Mouse (Mus musculus) hindbrain, embryonic 11.5 days (tissue): ENCODE results near the gene Vmn1r4. TPM values are rescaled to one million over a fixed set of nuclear protein-coding genes. Genes with fewer than 3 reads are reported as not detected.

Experiments used
- ATAC-seq: fragments of 200-750 bp; cut with Nextera tagmentation; 2 replicates; pipeline ENCODE4 v1.8.0; 2017; ENCODE audit warnings: mild to moderate bottlenecking, moderate TSS enrichment, moderate library complexity; ENCODE audit not compliant: low FRiP score
- DNase-seq: peaks from one replicate; pipeline ENCODE4 v3.0.0-alpha.2; 2015; ENCODE audit warnings: low spot score
- H3K27ac ChIP-seq: fragments of 300-500 bp; sonication (generic); 2 replicates; pipeline ENCODE4 v1.5.1; 2014; ENCODE audit warnings: mild to moderate bottlenecking, low read depth, low read length
- H3K27me3 ChIP-seq: fragments of 300-500 bp; sonication (generic); 2 replicates; pipeline ENCODE4 v1.6.1; 2014; ENCODE audit warnings: mild to moderate bottlenecking, low read length, moderate library complexity, mixed read lengths; ENCODE audit not compliant: control insufficient read depth, insufficient read depth
- H3K36me3 ChIP-seq: fragments of 300-500 bp; sonication (generic); 2 replicates; pipeline ENCODE4 v1.6.1; 2014; ENCODE audit warnings: mild to moderate bottlenecking, low read length, moderate library complexity, mixed read lengths; ENCODE audit not compliant: control insufficient read depth, insufficient read depth
- H3K4me1 ChIP-seq: fragments of 300-500 bp; sonication (generic); replicated peaks from 2 replicates; pipeline ENCODE4 v1.6.1; 2014; ENCODE audit warnings: low read length, mixed read lengths; ENCODE audit not compliant: control insufficient read depth, insufficient read depth
- H3K4me2 ChIP-seq: fragments of 300-500 bp; sonication (generic); replicated peaks from 2 replicates; pipeline ENCODE4 v1.6.1; 2014; ENCODE audit warnings: mild to moderate bottlenecking, low read depth, low read length
- H3K4me3 ChIP-seq: fragments of 300-500 bp; sonication (generic); 2 replicates; pipeline ENCODE4 v1.5.1; 2014; ENCODE audit warnings: low read depth, low read length
- H3K9ac ChIP-seq: fragments of 300-500 bp; sonication (generic); 2 replicates; pipeline ENCODE4 v1.6.1; 2014; ENCODE audit warnings: low read depth, low read length
- H3K9me3 ChIP-seq: fragments of 300-500 bp; sonication (generic); 2 replicates; pipeline ENCODE4 v1.6.1; 2016; ENCODE audit warnings: low read length; ENCODE audit not compliant: control insufficient read depth
- WGBS: fragments of 180-500 bp; shearing (Covaris S2); extraction: QIAGEN DNeasy Blood & Tissue Kit; methylation state at CpG from one replicate; pipeline ENCODE4 v1.1.7; 2014; 5-methylcytosine and 5-hydroxymethylcytosine counted together
- polyA plus RNA-seq: library from polyadenylated mRNA; unstranded; fragments of >200 nt; fragmentation: Nextera tagmentation; extraction: Ambion mirVana; gene quantifications from 2 replicates; pipeline ENCODE4 v1.2.1, GENCODE M21; 2014

The Vmn1r4 gene
- polyA plus RNA-seq, 1 experiment from 2014 or later, result 0.15 TPM

GRCm38 (mm10) chr6:56901824-56902386 is 21.9 kb upstream of the Vmn1r4 start:
- no peak overlapping the region for H3K4me2 ChIP-seq
- peak; percentile 19 for DNase-seq
- no peaks in the 10 kb centered on the region for H3K9me3 ChIP-seq
- H3K9ac ChIP-seq, result no peak overlapping the region
- H3K36me3 ChIP-seq, result no peaks in the 10 kb centered on the region
- ATAC-seq, result no peak
- H3K27ac ChIP-seq, result no peak overlapping the region
- no peak overlapping the region for H3K4me3 ChIP-seq
- 35% methylated on average over 12 of the region's 12 CpGs for WGBS
- no peaks in the 10 kb centered on the region for H3K4me1 ChIP-seq
- no peaks in the 10 kb centered on the region for H3K27me3 ChIP-seq

- no peaks in the 10 kb centered on the region for H3K36me3 ChIP-seq
- 0 out of 2 replicates have a peak overlapping the region, but pooled peaks have one; percentile 17 for H3K27ac ChIP-seq
- H3K4me2 ChIP-seq, result no peak overlapping the region
- ATAC-seq (no peak), DNase-seq (no peak)
- no peak overlapping the region for H3K4me3 ChIP-seq
- H3K27me3 ChIP-seq, result no peaks in the 10 kb centered on the region
- H3K9ac ChIP-seq, result no peak overlapping the region
- no peaks in the 10 kb centered on the region for H3K9me3 ChIP-seq
- no peaks in the 10 kb centered on the region for H3K4me1 ChIP-seq
- 83% methylated on average over 7 of the region's 7 CpGs for WGBS
These were observed 21.0 kb upstream of the Vmn1r4 start for GRCm38 (mm10) chr6:56902606-56903520.

- WGBS, result 65% methylated on average over 6 of the region's 6 CpGs
- Histone ChIP-seq H3K9me3 (no peaks in the 10 kb centered on the region), H3K9ac (no peak overlapping the region), H3K27ac (no peak overlapping the region), H3K27me3 (no peaks in the 10 kb centered on the region), H3K4me3 (no peak overlapping the region), H3K36me3 (no peaks in the 10 kb centered on the region), H3K4me2 (no peak overlapping the region), H3K4me1 (no peaks in the 10 kb centered on the region)
- DNase-seq (no peak), ATAC-seq (no peak)
These were observed 20.0 kb upstream of the Vmn1r4 start for GRCm38 (mm10) chr6:56903831-56904230.

- WGBS, result 100% methylated on average over 1 of the region's 1 CpGs
- no peak for DNase-seq
- no peak overlapping the region for H3K4me2 ChIP-seq
- H3K4me1 ChIP-seq, result no peaks in the 10 kb centered on the region
- no peaks in the 10 kb centered on the region for H3K9me3 ChIP-seq
- no peak overlapping the region for H3K27ac ChIP-seq
- H3K4me3 ChIP-seq, result no peak overlapping the region
- no peaks in the 10 kb centered on the region for H3K27me3 ChIP-seq
- H3K9ac ChIP-seq, result no peak overlapping the region
- H3K36me3 ChIP-seq, result no peaks in the 10 kb centered on the region
- no peak for ATAC-seq
These were observed 19.5 kb upstream of the Vmn1r4 start for GRCm38 (mm10) chr6:56904330-56904729.

GRCm38 (mm10) chr6:56904982-56905381 is 18.8 kb upstream of the Vmn1r4 start:
- no peaks in the 10 kb centered on the region for H3K4me1 ChIP-seq
- H3K4me3 ChIP-seq, result no peak overlapping the region
- no peaks in the 10 kb centered on the region for H3K36me3 ChIP-seq
- H3K9ac ChIP-seq, result no peak overlapping the region
- H3K27ac ChIP-seq, result no peak overlapping the region
- DNase-seq (no peak), ATAC-seq (no peak)
- no peak overlapping the region for H3K4me2 ChIP-seq
- 88% methylated on average over 2 of the region's 2 CpGs for WGBS
- no peaks in the 10 kb centered on the region for H3K9me3 ChIP-seq
- H3K27me3 ChIP-seq, result no peaks in the 10 kb centered on the region

GRCm38 (mm10) chr6:56905486-56905885 is 18.3 kb upstream of the Vmn1r4 start:
- no peak for DNase-seq
- H3K9ac ChIP-seq, result no peak overlapping the region
- H3K27ac ChIP-seq, result no peak overlapping the region
- no peaks in the 10 kb centered on the region for H3K4me1 ChIP-seq
- H3K27me3 ChIP-seq, result no peaks in the 10 kb centered on the region
- H3K4me3 ChIP-seq, result no peak overlapping the region
- H3K9me3 ChIP-seq, result no peaks in the 10 kb centered on the region
- ATAC-seq, result no peak
- WGBS, result 91% methylated on average over 5 of the region's 5 CpGs
- H3K4me2 ChIP-seq, result no peak overlapping the region
- H3K36me3 ChIP-seq, result no peaks in the 10 kb centered on the region

GRCm38 (mm10) chr6:56906121-56906846 is 17.5 kb upstream of the Vmn1r4 start:
- Histone ChIP-seq H3K27ac (no peak overlapping the region), H3K4me1 (no peaks in the 10 kb centered on the region), H3K9ac (no peak overlapping the region), H3K27me3 (no peaks in the 10 kb centered on the region), H3K4me3 (no peak overlapping the region), H3K9me3 (no peaks in the 10 kb centered on the region), H3K36me3 (no peaks in the 10 kb centered on the region), H3K4me2 (no peak overlapping the region)
- DNase-seq (no peak), ATAC-seq (no peak)
- WGBS, result 88% methylated on average over 8 of the region's 8 CpGs

GRCm38 (mm10) chr6:56907973-56908372 is 15.8 kb upstream of the Vmn1r4 start:
- Histone ChIP-seq H3K36me3 (no peaks in the 10 kb centered on the region), H3K9ac (no peak overlapping the region), H3K27ac (no peak overlapping the region), H3K4me2 (no peak overlapping the region), H3K4me3 (no peak overlapping the region), H3K4me1 (no peaks in the 10 kb centered on the region), H3K9me3 (no peaks in the 10 kb centered on the region), H3K27me3 (no peaks in the 10 kb centered on the region)
- DNase-seq, result no peak
- 99% methylated on average over 3 of the region's 3 CpGs for WGBS
- ATAC-seq, result no peak
